Mouse (Mus musculus) olfactory bulb, adult 2 months (tissue): ENCODE measurements around the gene Skp1a. TPM values are rescaled to one million over a fixed set of nuclear protein-coding genes. Genes with fewer than 3 reads are reported as not detected.

ENCODE experiments used
- H3K27ac ChIP-seq: fragments of 200-500 bp; 2 replicates; pipeline ENCODE4 v1.5.1; 2012; ENCODE audit warnings: low read depth, low read length; ENCODE audit not compliant: insufficient read depth
- H3K4me1 ChIP-seq: fragments of 200-500 bp; 2 replicates; pipeline ENCODE4 v1.6.1; 2012; ENCODE audit warnings: low read length; ENCODE audit not compliant: control insufficient read depth, insufficient read depth
- H3K4me3 ChIP-seq: fragments of 200-500 bp; 2 replicates; pipeline ENCODE4 v1.5.1; 2012; ENCODE audit warnings: mild to moderate bottlenecking, low read depth, low read length, moderate library complexity; ENCODE audit not compliant: insufficient read depth
- CTCF ChIP-seq: fragments of 200-500 bp; IDR thresholded peaks from 2 replicates; pipeline ENCODE4 v1.5.1; 2012; ENCODE audit warnings: low read depth, mild to moderate bottlenecking, low read length, moderate library complexity; ENCODE audit not compliant: insufficient read depth
- POLR2A ChIP-seq: fragments of 200-500 bp; IDR thresholded peaks from 2 replicates; pipeline ENCODE4 v1.6.1; 2012; ENCODE audit warnings: mild to moderate bottlenecking, low read depth, low read length, moderate library complexity; ENCODE audit not compliant: insufficient read depth
- WGBS: fragments of 180-500 bp; shearing (Covaris S2); methylation state at CpG from one replicate; pipeline ENCODE4 v1.1.7; 2018; 5-methylcytosine and 5-hydroxymethylcytosine counted together
- polyA plus RNA-seq: library from polyadenylated mRNA; stranded (reverse); fragments of >200 nt; gene quantifications from 2 replicates; pipeline ENCODE4 v1.2.4, GENCODE M21; 2012; ENCODE audit warnings: low replicate concordance; ENCODE audit not compliant: missing spikeins, insufficient read depth, insufficient read length

The Skp1a gene
- polyA plus RNA-seq, 1 experiment, result not detected

DNA sequence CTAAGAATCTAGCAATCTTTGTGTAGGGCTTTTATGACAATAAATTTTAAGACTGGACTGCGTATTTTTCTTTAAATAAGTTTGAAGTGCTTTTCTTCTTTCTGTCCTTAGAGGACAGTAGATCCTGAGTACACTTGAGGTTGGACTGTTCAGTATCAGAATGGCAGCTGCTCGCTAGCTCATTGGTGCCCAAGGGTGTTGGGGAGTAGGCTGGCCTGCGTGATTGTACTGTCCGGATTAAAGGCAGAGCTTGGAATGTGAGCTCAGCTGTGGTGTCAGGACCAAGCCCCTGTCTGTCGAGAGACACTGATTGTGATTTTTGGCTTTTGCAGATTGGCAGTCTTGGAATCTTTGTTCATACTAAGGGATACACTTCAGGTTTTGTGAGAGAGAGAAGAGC, 20.0 kb downstream of the Skp1a start:
- Histone ChIP-seq H3K4me1 (peaks cover 11% of the 10 kb centered on the region), H3K4me3 (no peak overlapping the region), H3K27ac (no peak overlapping the region)
- TF ChIP-seq POLR2A, result no peak
- no peak for TF ChIP-seq CTCF
- 68% methylated on average over 5 of the region's 5 CpGs for WGBS

DNA sequence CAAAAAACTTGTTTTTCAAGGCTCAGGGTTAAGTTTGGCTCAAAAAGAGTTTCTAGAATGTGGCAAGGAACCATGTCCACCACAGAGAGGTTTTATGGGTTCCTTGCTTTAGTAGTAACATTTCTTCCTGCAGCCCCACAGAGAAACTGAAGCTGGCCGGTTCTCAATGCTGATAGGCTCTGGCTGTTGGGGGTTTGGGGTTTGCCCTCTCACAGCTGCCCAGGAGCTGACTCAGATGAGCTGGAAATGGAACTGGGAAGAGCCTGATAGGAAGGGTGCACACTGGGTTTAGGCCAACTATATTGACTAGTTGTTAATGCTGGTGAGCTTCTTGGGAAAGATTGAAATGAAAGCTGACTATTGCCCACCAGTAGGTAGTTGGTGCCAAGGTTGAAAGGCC, 20.9 kb downstream of the Skp1a start:
- Histone ChIP-seq H3K4me1 (peaks cover 11% of the 10 kb centered on the region), H3K4me3 (no peak overlapping the region), H3K27ac (0 out of 2 replicates have a peak overlapping the region, but pooled peaks have one; percentile 23)
- 29% methylated on average over 1 of the region's 1 CpGs for WGBS
- TF ChIP-seq POLR2A, result no peak
- TF ChIP-seq CTCF, result no peak

DNA sequence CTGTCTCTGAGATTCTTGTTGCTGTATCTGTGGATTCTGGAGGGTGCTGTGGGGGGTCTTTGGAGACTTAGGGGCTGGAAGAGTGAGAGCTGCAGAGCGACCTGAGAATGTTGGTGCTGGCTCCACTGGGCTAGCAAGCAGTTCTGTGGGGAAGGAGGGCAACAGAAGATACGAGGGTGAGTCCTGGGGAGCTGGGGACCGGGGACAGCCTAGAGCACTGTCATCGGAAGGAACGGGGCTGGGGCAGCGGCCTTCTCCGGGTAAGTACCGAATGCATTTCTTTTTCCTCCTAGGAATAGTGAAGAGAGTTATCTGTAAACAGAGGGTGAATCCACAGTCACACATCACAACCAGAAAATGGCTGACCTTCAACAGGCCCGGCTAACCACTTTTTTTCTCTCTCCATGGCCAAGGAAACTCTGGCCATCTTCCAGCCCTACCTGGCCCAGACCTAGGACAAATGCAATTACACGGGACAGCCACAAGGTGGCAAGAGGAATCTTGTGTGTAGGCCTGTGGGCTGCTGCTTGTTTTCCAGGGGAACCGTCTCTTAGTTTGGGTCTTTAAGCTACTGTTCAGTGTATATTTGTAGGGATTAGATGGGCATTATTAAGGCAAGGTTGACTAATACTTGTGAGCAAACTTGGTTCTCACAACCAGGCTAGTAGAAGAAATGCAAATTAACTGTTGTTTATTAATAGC, 22.0 kb downstream of the Skp1a start:
- WGBS, result 66% methylated on average over 11 of the region's 11 CpGs
- TF ChIP-seq POLR2A (no peak), CTCF (peak; percentile 45)
- Histone ChIP-seq H3K27ac (no peak overlapping the region), H3K4me1 (peaks cover 11% of the 10 kb centered on the region), H3K4me3 (no peak overlapping the region)

DNA sequence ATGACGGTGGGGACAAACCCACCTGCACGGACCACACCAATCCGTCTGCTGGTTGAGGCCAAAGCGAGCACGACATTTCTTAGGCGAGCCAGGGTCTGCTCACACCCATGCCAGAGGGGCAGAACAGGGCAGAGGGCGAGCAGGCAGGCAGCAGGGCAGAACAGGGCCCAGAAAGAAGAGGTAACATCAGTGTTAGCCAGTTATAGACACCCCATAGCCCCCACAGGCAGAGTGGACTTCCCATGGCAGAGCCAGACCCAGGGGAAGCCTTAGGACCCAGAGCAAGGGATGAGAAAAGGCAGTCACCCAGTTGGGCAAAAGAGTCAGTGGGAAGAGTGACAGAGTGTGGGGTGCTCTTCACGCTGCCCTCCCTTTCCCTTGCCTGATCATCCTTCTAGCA, 23.3 kb downstream of the Skp1a start:
- WGBS, result 95% methylated on average over 8 of the region's 8 CpGs
- no peak for TF ChIP-seq POLR2A
- no peak for TF ChIP-seq CTCF

DNA sequence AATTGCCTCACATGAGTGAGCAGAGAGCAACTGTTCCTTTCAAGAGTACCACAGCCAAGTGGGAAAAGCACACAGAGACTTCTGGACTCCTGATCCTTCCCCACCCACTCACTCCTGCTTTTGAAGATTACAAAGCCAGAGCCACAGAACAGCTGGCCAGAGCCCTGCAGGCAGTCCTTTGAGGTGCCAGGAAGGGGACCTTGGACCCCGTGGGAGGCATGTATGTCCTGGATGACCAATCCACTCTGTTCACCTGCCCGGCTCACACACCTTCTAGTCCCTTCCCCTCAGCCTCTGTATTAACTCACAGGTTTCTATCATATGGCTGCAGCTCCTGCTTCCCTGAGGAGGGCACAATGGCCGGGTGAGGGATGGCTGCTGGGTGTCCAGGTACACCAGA, 25.6 kb downstream of the Skp1a start:
- no peak overlapping the region for H3K4me3 ChIP-seq
- TF ChIP-seq POLR2A (no peak), CTCF (no peak)
- peaks cover 38% of the 10 kb centered on the region for H3K4me1 ChIP-seq
- WGBS, result 79% methylated on average over 3 of the region's 3 CpGs
- no peak overlapping the region for H3K27ac ChIP-seq

More for the DNA sequence above, 23.3 kb downstream of the Skp1a start:
- no peak overlapping the region for H3K27ac ChIP-seq
- no peak overlapping the region for H3K4me3 ChIP-seq
- peaks cover 15% of the 10 kb centered on the region for H3K4me1 ChIP-seq

DNA sequence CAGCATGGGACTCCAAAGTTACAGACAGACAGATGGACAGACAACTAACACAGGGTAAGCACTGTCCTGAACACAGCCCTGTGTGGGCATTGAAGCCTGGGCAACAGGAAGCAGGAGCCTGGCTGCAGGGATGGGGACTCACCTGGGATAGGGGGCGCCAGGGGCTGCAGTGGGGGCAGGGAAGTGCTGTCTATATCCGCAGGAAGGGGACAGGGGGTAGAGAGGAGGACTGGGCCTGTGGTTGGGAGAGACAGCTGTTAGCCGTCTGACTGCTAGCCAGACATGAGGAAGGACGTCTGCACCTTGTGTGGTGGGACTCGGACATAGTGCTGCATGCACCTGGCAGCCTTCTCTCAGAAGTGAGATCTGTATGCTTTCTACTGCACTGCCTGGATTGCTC, 26.9 kb downstream of the Skp1a start:
- 86% methylated on average over 5 of the region's 5 CpGs for WGBS
- TF ChIP-seq CTCF, result no peak
- no peak for TF ChIP-seq POLR2A
- Histone ChIP-seq H3K27ac (no peak overlapping the region), H3K4me1 (peaks cover 33% of the 10 kb centered on the region), H3K4me3 (no peak overlapping the region)

DNA sequence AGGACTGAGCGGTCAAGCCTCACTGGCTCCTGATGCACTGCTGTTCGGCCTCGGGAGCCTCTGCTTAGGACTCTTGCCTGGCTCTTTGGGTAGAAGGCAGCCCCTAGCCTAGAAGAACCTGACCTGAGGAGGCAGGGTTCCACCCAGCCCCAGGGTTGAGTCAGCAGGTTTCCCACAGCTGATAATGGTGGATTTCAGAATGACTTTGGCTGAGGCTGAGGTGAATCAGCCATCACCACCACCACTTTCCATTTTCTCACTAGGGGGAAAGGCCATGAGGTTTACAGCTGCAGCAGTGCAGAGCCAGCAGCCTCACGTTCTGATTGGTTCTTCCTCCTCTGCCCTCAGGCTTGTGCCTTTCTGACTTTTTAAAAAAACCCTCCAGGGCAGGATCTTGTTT, 29.1 kb downstream of the Skp1a start:
- Histone ChIP-seq H3K4me3 (no peak overlapping the region), H3K4me1 (peaks cover 43% of the 10 kb centered on the region), H3K27ac (peak overlapping the region; percentile 37; the same call in 1 of the 2 replicates)
- no peak for TF ChIP-seq POLR2A
- no peak for TF ChIP-seq CTCF
- 57% methylated on average over 4 of the region's 4 CpGs for WGBS

DNA sequence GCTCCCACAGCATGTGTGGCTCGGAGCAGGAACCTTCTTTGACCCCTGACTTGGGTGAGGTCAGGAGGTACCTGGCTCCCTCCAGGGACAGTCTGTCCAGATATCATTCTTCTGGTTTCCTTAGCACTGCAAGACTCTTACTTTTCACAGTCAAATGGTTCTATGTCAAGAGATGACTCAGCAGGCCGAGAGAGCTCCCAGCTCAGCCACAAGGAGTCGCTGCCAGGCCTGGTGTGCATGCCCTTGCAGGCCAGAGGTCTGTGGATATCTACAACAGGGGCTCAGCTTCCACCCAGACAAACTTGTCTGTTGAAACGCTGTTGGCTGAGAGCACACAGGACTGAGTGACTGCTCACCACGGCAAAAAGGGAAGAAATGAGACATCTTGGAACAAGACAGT, 30.1 kb downstream of the Skp1a start:
- WGBS, result 45% methylated on average over 5 of the region's 5 CpGs
- TF ChIP-seq POLR2A (no peak), CTCF (peak; percentile 61; the same call in 1 of the 2 replicates)
- H3K27ac ChIP-seq, result no peak overlapping the region
- H3K4me1 ChIP-seq, result peaks cover 52% of the 10 kb centered on the region
- no peak overlapping the region for H3K4me3 ChIP-seq

DNA sequence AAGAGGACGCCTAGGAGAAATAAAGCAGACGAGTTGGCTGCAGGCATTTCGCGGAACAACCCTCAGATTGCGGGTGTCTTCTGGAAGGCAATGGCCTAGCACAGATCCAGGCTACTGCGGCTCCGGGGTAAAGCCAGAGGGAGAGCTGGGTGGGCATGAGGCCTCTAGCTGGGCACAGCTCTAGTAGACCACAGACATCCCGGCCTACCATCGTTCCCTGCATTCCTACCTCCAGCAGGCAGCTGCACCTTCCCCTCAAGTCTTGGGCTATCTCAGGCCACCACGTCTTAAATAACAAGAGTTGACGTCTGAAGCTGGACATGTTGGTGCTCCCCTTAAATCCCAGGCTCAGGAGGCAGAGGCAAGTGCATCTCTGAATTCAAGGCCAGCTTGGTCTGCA, 30.5 kb downstream of the Skp1a start:
- WGBS, result 89% methylated on average over 11 of the region's 11 CpGs
- no peak overlapping the region for H3K27ac ChIP-seq
- peaks cover 52% of the 10 kb centered on the region for H3K4me1 ChIP-seq
- no peak for TF ChIP-seq POLR2A
- TF ChIP-seq CTCF, result no peak
- H3K4me3 ChIP-seq, result no peak overlapping the region

DNA sequence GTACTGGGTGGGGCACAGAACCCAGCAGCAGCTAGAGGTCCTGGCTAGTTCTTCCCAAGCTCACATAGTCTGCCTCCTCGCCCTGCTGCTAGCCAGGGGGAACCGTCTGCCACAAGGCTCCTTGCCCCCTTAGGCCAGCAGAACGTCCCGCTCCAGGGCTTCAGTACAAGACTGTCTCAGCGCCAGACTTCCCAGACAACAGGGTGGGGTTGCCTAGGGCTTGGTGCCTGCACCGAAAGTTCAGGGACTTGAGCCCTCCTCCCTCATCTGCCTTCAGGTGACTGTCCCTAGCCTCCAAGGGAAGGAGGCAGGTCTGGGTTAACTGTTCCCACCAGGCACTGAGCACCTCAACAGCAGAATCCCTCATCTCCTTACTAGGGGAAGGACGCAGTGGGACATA, 33.1 kb downstream of the Skp1a start:
- no peak overlapping the region for H3K4me3 ChIP-seq
- H3K4me1 ChIP-seq, result peaks cover 71% of the 10 kb centered on the region
- no peak for TF ChIP-seq CTCF
- TF ChIP-seq POLR2A, result no peak
- H3K27ac ChIP-seq, result no peak overlapping the region
- WGBS, result 70% methylated on average over 7 of the region's 7 CpGs
